Mouse (Mus musculus) embryonic fibroblast, embryonic 13.5 days (primary cell): ENCODE results near the gene Pygm.

Experiments
- CTCF ChIP-seq: IDR thresholded peaks from 2 replicates; pipeline ENCODE4 v1.5.1; 2011; ENCODE audit warnings: mild to moderate bottlenecking, control low read depth, low read length, moderate library complexity, borderline replicate concordance; ENCODE audit not compliant: insufficient read depth
- POLR2A ChIP-seq: IDR thresholded peaks from 2 replicates; pipeline ENCODE4 v1.6.1; 2011; ENCODE audit warnings: low read depth, mild to moderate bottlenecking, control low read depth, low read length, moderate library complexity

- TF ChIP-seq CTCF = no peak
- TF ChIP-seq POLR2A = no peak
These were observed 28.6 kb downstream of the Pygm start for GRCm38 (mm10) chr19:6412798-6413197.
